Mouse (Mus musculus) embryonic facial prominence, embryonic 11.5 days (tissue): ENCODE data around the gene Ano1. TPM values are rescaled to one million over a fixed set of nuclear protein-coding genes. Genes with fewer than 3 reads are reported as not detected.
A peak's percentile ranks its signal among the peaks of the same experiment; 100 is the strongest.

Source experiments
- ATAC-seq: fragments of 200-750 bp; cut with Nextera tagmentation; replicated peaks from 2 replicates; pipeline ENCODE4 v1.8.0; 2017; ENCODE audit warnings: low read depth; ENCODE audit not compliant: insufficient number of reproducible peaks, low FRiP score, low TSS enrichment
- DNase-seq: peaks from one replicate; pipeline ENCODE4 v3.0.0-alpha.2; 2015; ENCODE audit warnings: low spot score
- H3K27ac ChIP-seq: fragments of 300-500 bp; sonication (generic); replicated peaks from 2 replicates; pipeline ENCODE4 v1.5.1; 2014; ENCODE audit warnings: mild to moderate bottlenecking, low read depth, low read length, control low read depth
- H3K27me3 ChIP-seq: fragments of 300-500 bp; sonication (generic); 2 replicates; pipeline ENCODE4 v1.6.1; 2014; ENCODE audit warnings: mild to moderate bottlenecking, low read length, moderate library complexity, mixed read lengths; ENCODE audit not compliant: control insufficient read depth, insufficient read depth
- H3K36me3 ChIP-seq: fragments of 300-500 bp; sonication (generic); replicated peaks from 2 replicates; pipeline ENCODE4 v1.6.1; 2014; ENCODE audit warnings: low read depth, mild to moderate bottlenecking, low read length, moderate library complexity, mixed read lengths; ENCODE audit not compliant: control insufficient read depth, insufficient read depth
- H3K4me1 ChIP-seq: fragments of 300-500 bp; sonication (generic); 2 replicates; pipeline ENCODE4 v1.6.1; 2014; ENCODE audit warnings: low read length, mixed read lengths; ENCODE audit not compliant: control insufficient read depth, insufficient read depth
- H3K4me2 ChIP-seq: fragments of 300-500 bp; sonication (generic); 2 replicates; pipeline ENCODE4 v1.6.1; 2014; ENCODE audit warnings: low read depth, mild to moderate bottlenecking, control low read depth, low read length, moderate library complexity
- H3K4me3 ChIP-seq: fragments of 300-500 bp; sonication (generic); 2 replicates; pipeline ENCODE4 v1.5.1; 2014; ENCODE audit warnings: low read depth, low read length, control low read depth
- H3K9ac ChIP-seq: fragments of 300-500 bp; sonication (generic); replicated peaks from 2 replicates; pipeline ENCODE4 v1.6.1; 2014; ENCODE audit warnings: mild to moderate bottlenecking, control low read depth, low read length
- H3K9me3 ChIP-seq: fragments of 300-500 bp; sonication (generic); replicated peaks from 2 replicates; pipeline ENCODE4 v1.6.1; 2016; ENCODE audit warnings: mild to moderate bottlenecking, low read length, inconsistent platforms, mixed read lengths; ENCODE audit not compliant: control insufficient read depth
- WGBS: fragments of 180-500 bp; shearing (Covaris S2); extraction: QIAGEN DNeasy Blood & Tissue Kit; methylation state at CpG from one replicate; pipeline ENCODE4 v1.1.7; 2014; 5-methylcytosine and 5-hydroxymethylcytosine counted together
- polyA plus RNA-seq: library from polyadenylated mRNA; unstranded; fragments of >200 nt; fragmentation: Nextera tagmentation; extraction: Ambion mirVana; gene quantifications from 2 replicates; pipeline ENCODE4 v1.2.1, GENCODE M21; 2014

Ano1 gene
- polyA plus RNA-seq, 1 experiment from 2014 or later: 10.0 TPM

GRCm38 (mm10) chr7:144566921-144567682 is 184.7 kb downstream of the Ano1 start:
- H3K9ac ChIP-seq: no peak overlapping the region
- DNase-seq (no peak), ATAC-seq (no peak)
- no peak overlapping the region for H3K4me2 ChIP-seq
- 81% methylated on average over 3 of the region's 3 CpGs for WGBS
- H3K36me3 ChIP-seq: no peaks in the 10 kb centered on the region
- H3K27ac ChIP-seq: no peak overlapping the region
- H3K27me3 ChIP-seq: no peaks in the 10 kb centered on the region
- no peaks in the 10 kb centered on the region for H3K4me1 ChIP-seq
- no peak overlapping the region for H3K4me3 ChIP-seq
- no peaks in the 10 kb centered on the region for H3K9me3 ChIP-seq

- no peak overlapping the region for H3K27ac ChIP-seq
- ATAC-seq (no peak), DNase-seq (no peak)
- no peaks in the 10 kb centered on the region for H3K4me1 ChIP-seq
- H3K36me3 ChIP-seq: no peaks in the 10 kb centered on the region
- no peak overlapping the region for H3K4me2 ChIP-seq
- H3K9me3 ChIP-seq: no peaks in the 10 kb centered on the region
- WGBS: 55% methylated on average over 9 of the region's 9 CpGs
- no peak overlapping the region for H3K4me3 ChIP-seq
- H3K9ac ChIP-seq: no peak overlapping the region
- no peaks in the 10 kb centered on the region for H3K27me3 ChIP-seq
Measured at GRCm38 (mm10) chr7:144563456-144564155, 188.2 kb downstream of the Ano1 start.

GRCm38 (mm10) chr7:144562016-144562415 is 189.8 kb downstream of the Ano1 start:
- Histone ChIP-seq H3K27ac (no peak overlapping the region), H3K4me1 (no peaks in the 10 kb centered on the region), H3K36me3 (no peaks in the 10 kb centered on the region), H3K4me2 (no peak overlapping the region), H3K9me3 (no peaks in the 10 kb centered on the region), H3K9ac (no peak overlapping the region), H3K4me3 (no peak overlapping the region), H3K27me3 (no peaks in the 10 kb centered on the region)
- DNase-seq (no peak), ATAC-seq (no peak)
- WGBS: 3% methylated on average over 3 of the region's 3 CpGs

- no peak for DNase-seq
- no peaks in the 10 kb centered on the region for H3K9me3 ChIP-seq
- H3K4me1 ChIP-seq: no peaks in the 10 kb centered on the region
- no peaks in the 10 kb centered on the region for H3K36me3 ChIP-seq
- WGBS: 89% methylated on average over 4 of the region's 4 CpGs
- ATAC-seq: no peak
- H3K4me2 ChIP-seq: no peak overlapping the region
- no peak overlapping the region for H3K27ac ChIP-seq
- H3K4me3 ChIP-seq: no peak overlapping the region
- H3K27me3 ChIP-seq: no peaks in the 10 kb centered on the region
- H3K9ac ChIP-seq: no peak overlapping the region
Measured at GRCm38 (mm10) chr7:144560594-144560993, 191.2 kb downstream of the Ano1 start.

- Histone ChIP-seq H3K4me3 (no peak overlapping the region), H3K4me1 (no peaks in the 10 kb centered on the region; the same call in 1 of the 2 replicates), H3K9ac (no peak overlapping the region), H3K27ac (no peak overlapping the region), H3K9me3 (no peaks in the 10 kb centered on the region), H3K4me2 (no peak overlapping the region), H3K27me3 (no peaks in the 10 kb centered on the region), H3K36me3 (no peaks in the 10 kb centered on the region)
- no peak for ATAC-seq
- WGBS: 56% methylated on average over 6 of the region's 6 CpGs
- no peak for DNase-seq
Measured at GRCm38 (mm10) chr7:144558552-144558951, 193.2 kb downstream of the Ano1 start.

- Histone ChIP-seq H3K4me3 (peak overlapping the region; percentile 98), H3K4me1 (peaks cover 7% of the 10 kb centered on the region; the same call in 1 of the 2 replicates), H3K27me3 (no peaks in the 10 kb centered on the region), H3K9ac (peak overlapping the region; percentile 52), H3K27ac (no peak overlapping the region), H3K36me3 (no peaks in the 10 kb centered on the region), H3K9me3 (no peaks in the 10 kb centered on the region), H3K4me2 (peak overlapping the region; percentile 82)
- WGBS: 26% methylated on average over 8 of the region's 8 CpGs
- ATAC-seq (peak; percentile 68; the same call in 1 of the 2 replicates), DNase-seq (no peak)
Measured at GRCm38 (mm10) chr7:144554123-144554472, 197.7 kb downstream of the Ano1 start.

DNA sequence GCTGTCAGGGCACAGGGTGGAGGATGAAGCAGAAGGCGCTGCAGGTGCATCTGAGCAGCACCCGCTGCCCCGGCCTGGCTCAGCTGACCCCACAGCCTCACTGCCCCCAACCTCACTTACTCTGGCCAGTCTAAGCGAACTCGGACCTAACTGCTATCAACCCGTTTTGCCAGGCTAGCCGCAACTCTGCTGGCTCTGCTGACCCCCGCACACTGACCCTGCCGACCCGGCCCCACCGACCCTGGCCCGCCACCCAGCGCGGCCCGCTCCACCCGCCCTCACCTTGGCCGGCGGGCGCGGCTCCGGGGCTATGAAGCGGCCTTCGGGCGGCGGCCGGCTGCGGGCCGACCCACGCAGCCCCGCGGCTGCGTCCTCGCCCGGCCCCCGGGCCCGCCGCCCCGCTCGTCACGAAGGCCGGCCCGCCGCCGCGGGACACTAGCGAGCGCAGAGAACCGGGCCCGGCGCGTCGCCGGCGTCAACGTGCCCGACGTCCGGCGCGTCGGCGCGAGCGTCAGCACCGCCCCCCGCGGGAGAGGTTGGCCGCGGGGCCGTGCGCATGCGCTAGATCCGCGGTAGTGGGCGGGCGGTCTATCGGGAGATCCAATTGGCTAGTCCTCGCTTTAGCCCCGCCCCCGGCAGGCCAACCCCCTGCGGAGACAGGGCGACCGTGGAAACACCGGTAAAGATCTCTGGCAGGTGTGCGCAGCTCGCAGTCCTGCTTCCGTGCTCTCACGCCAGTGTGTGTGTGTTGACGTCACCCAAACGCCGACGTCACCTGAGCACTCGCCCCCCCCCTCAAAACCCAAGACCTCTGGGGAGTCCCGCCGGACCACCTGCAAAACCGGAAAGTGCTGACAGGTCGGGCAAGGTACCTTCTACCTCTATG is 198.3 kb downstream of the Ano1 start, which contains the start of gene Ppfia1:
Gene Ppfia1 (minus strand): TSS at position 493 of the 886 bp plus-strand sequence.
- peak within 1 kb of the TSS; percentile 82 for H3K4me2 ChIP-seq
- H3K4me3 ChIP-seq: peak within 1 kb of the TSS; percentile 98
- peak within 1 kb of the TSS; percentile 94 for H3K9ac ChIP-seq
- DNase-seq (peak; percentile 97), ATAC-seq (peak; percentile 83)
- H3K36me3 ChIP-seq: no peaks in the 10 kb centered on the region
- H3K27me3 ChIP-seq: no peaks in the 10 kb centered on the region
- H3K4me1 ChIP-seq: peaks cover 7% of the 10 kb centered on the region; the same call in 1 of the 2 replicates
- WGBS: under 1% methylated on average over 84 of the region's 97 CpGs
- no peak within 1 kb of the TSS for H3K27ac ChIP-seq
- no peaks in the 10 kb centered on the region for H3K9me3 ChIP-seq
